Mouse (Mus musculus): ENCODE data around the gene Aldh18a1.

GRCm38 (mm10) chr19:40549516-40550135 lies 38.6 kb downstream of the Aldh18a1 start:
- TF ChIP-seq POLR2A (IDR thresholded peaks at IDR 0.05; ENCODE audit: low read depth, low read length): no peak
- no peak for TF ChIP-seq CTCF (IDR thresholded peaks at IDR 0.05; ENCODE audit: extremely low read depth, insufficient read length, insufficient replicate concordance, low read depth, low read length)
